Mouse (Mus musculus): ENCODE results near the gene Tbc1d10a. TPM values are rescaled to one million over a fixed set of nuclear protein-coding genes. Genes with fewer than 3 reads are reported as not detected.

The Tbc1d10a gene
- polyA plus RNA-seq, 1 experiment from 2014 or later, result 33.4 TPM

DNA sequence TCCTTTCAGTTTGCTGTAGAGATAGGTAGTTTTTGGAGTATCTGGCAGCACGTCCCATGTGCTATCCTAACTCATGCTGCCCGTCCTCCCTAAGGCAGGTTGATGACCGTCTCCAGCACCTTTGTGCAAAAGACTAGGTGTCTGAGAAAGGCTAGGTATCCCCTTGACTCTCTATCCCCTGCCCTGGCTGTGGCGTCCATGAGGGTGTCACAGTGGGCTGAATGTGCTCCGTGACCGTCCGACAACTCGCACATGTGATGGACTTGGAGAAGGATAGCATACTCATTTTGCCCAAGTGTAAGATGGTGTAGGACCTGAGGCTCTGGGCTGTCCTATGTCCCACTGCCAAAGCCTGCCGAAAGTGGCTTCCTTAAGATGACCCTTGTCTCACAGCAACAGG is 21.1 kb downstream of the Tbc1d10a start:
- H3K36me3 ChIP-seq (ENCODE audit: control insufficient read depth, insufficient read depth), result peaks cover under 1% of the 10 kb centered on the region; the same call in 1 of the 2 replicates
- ATAC-seq, result no peak

DNA sequence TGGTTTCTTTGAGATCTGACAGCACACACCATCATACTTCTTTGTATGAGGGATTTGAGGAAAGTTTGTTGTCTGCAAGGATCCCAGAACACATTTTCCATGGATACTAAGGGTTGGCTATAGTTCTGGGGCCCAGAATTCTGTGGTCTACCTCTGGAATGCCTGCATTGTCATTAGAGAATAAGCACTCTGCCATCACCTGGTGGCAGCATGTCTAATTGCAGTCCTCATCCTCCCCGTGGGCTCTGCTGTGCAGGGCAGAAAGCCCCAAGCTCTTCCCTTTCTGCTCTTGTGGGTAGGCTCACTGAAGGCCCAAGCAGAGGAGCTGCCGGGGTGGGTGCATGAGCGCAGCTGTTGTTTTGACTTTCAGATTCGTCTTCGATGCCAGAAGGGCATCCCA is 23.0 kb downstream of the Tbc1d10a start:
- H3K36me3 ChIP-seq (ENCODE audit: control insufficient read depth, insufficient read depth), result peaks cover 4% of the 10 kb centered on the region
- no peak for ATAC-seq
- H3K27me3 ChIP-seq (replicated peaks; ENCODE audit: control insufficient read depth, insufficient read depth, low read length), result no peaks in the 10 kb centered on the region
- H3K4me3 ChIP-seq (replicated peaks; ENCODE audit: low read length), result no peak overlapping the region
- no peak overlapping the region for H3K9ac ChIP-seq (replicated peaks; ENCODE audit: low read depth, low read length)
- no peak overlapping the region for H3K4me2 ChIP-seq (ENCODE audit: low read length)
- 77% methylated on average over 5 of the region's 5 CpGs for WGBS
- H3K4me1 ChIP-seq (replicated peaks; ENCODE audit: control insufficient read depth, insufficient read depth, low read length), result no peaks in the 10 kb centered on the region
- no peaks in the 10 kb centered on the region for H3K9me3 ChIP-seq (ENCODE audit: control insufficient read depth, low read length)
- H3K27ac ChIP-seq (ENCODE audit: low read length), result no peak overlapping the region

More for the DNA sequence above, 21.1 kb downstream of the Tbc1d10a start:
- Histone ChIP-seq H3K4me1 (replicated peaks; ENCODE audit: control insufficient read depth, insufficient read depth, low read length) (no peaks in the 10 kb centered on the region), H3K4me2 (ENCODE audit: low read length) (no peak overlapping the region), H3K9me3 (ENCODE audit: control insufficient read depth, low read length) (no peaks in the 10 kb centered on the region), H3K4me3 (replicated peaks; ENCODE audit: low read length) (no peak overlapping the region), H3K27ac (ENCODE audit: low read length) (no peak overlapping the region), H3K27me3 (replicated peaks; ENCODE audit: control insufficient read depth, insufficient read depth, low read length) (no peaks in the 10 kb centered on the region), H3K9ac (replicated peaks; ENCODE audit: low read depth, low read length) (no peak overlapping the region)
- 96% methylated on average over 9 of the region's 9 CpGs for WGBS

DNA sequence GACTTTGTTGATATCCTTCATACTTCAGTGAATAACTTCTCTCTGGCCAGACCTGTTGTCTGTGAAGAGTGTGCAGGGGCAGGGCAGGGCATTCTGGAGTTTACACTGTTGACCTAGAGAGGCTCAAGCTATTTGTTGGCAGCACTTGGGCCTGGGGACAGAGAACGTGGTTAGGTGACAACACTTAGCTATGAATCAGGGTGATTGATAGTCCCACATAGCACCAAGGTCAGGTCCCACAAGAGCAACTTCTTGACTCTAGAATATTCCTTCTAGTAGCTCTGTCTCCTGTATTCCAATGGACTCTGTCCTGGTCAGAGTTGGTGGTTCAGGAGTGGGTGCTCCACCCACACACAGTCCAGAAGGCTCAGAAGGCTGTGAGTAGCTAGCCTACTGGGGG is 24.2 kb downstream of the Tbc1d10a start:
- Histone ChIP-seq H3K4me1 (replicated peaks; ENCODE audit: control insufficient read depth, insufficient read depth, low read length) (no peaks in the 10 kb centered on the region), H3K9ac (replicated peaks; ENCODE audit: low read depth, low read length) (no peak overlapping the region), H3K9me3 (ENCODE audit: control insufficient read depth, low read length) (no peaks in the 10 kb centered on the region), H3K4me3 (replicated peaks; ENCODE audit: low read length) (no peak overlapping the region), H3K27me3 (replicated peaks; ENCODE audit: control insufficient read depth, insufficient read depth, low read length) (no peaks in the 10 kb centered on the region), H3K27ac (ENCODE audit: low read length) (no peak overlapping the region), H3K4me2 (ENCODE audit: low read length) (no peak overlapping the region), H3K36me3 (ENCODE audit: control insufficient read depth, insufficient read depth) (peaks cover 8% of the 10 kb centered on the region)
- no peak for ATAC-seq
- WGBS, result 91% methylated on average over 1 of the region's 1 CpGs

DNA sequence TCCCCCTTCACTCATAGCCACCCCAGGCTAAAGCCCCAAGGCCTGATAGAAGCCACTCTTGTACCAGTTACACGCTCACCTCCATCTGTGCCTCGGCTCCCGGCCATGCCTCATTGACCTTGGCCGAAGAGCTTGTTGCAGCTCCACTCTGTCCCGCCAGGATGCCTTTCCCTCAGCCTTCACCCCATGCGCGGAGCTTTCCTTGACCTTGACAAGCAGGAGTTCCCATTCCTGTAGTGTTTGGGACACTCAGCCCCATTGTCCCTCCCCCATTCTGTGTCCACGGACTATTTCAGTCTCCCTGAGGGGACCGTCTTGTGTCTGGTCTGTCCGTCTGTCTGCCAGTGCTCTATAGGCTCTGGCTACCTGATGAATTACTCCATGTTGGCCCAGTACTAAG is 26.5 kb downstream of the Tbc1d10a start:
- H3K36me3 ChIP-seq (ENCODE audit: control insufficient read depth, insufficient read depth), result peaks cover 8% of the 10 kb centered on the region
- no peak overlapping the region for H3K9ac ChIP-seq (replicated peaks; ENCODE audit: low read depth, low read length)
- H3K4me1 ChIP-seq (replicated peaks; ENCODE audit: control insufficient read depth, insufficient read depth, low read length), result peaks cover 5% of the 10 kb centered on the region
- peaks cover 7% of the 10 kb centered on the region; the same call in 1 of the 2 replicates for H3K27me3 ChIP-seq (replicated peaks; ENCODE audit: control insufficient read depth, insufficient read depth, low read length)
- no peak overlapping the region for H3K27ac ChIP-seq (ENCODE audit: low read length)
- H3K4me3 ChIP-seq (replicated peaks; ENCODE audit: low read length), result no peak overlapping the region
- WGBS, result 94% methylated on average over 10 of the region's 10 CpGs
- no peak overlapping the region for H3K4me2 ChIP-seq (ENCODE audit: low read length)
- no peak for ATAC-seq
- peaks cover 6% of the 10 kb centered on the region for H3K9me3 ChIP-seq (ENCODE audit: control insufficient read depth, low read length)

DNA sequence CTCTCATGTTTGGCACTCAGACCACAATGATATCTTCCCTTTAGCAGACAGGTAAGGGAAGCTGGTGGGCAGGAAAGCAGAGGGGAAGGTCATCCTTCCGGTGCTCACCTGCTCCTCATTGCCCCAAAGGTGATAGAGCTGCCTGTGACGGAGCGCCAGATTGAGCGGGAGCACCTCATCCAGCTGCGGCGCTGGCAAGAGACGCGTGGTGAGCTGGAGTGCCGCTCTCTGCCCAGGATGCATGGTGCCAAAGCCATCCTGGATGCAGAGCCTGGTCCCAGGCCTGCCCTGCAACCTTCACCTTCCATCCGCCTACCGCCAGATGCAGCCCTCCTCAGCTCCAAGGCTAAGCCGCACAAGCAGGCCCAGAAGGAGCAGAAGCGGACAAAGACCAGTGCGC is 28.0 kb downstream of the Tbc1d10a start:
- no peak for ATAC-seq
- Histone ChIP-seq H3K4me2 (ENCODE audit: low read length) (no peak overlapping the region), H3K4me1 (replicated peaks; ENCODE audit: control insufficient read depth, insufficient read depth, low read length) (peaks cover 8% of the 10 kb centered on the region), H3K27ac (ENCODE audit: low read length) (no peak overlapping the region), H3K9ac (replicated peaks; ENCODE audit: low read depth, low read length) (no peak overlapping the region), H3K4me3 (replicated peaks; ENCODE audit: low read length) (no peak overlapping the region), H3K9me3 (ENCODE audit: control insufficient read depth, low read length) (peaks cover 6% of the 10 kb centered on the region), H3K27me3 (replicated peaks; ENCODE audit: control insufficient read depth, insufficient read depth, low read length) (peaks cover 10% of the 10 kb centered on the region), H3K36me3 (ENCODE audit: control insufficient read depth, insufficient read depth) (peaks cover 8% of the 10 kb centered on the region)
- WGBS, result 93% methylated on average over 14 of the region's 14 CpGs

DNA sequence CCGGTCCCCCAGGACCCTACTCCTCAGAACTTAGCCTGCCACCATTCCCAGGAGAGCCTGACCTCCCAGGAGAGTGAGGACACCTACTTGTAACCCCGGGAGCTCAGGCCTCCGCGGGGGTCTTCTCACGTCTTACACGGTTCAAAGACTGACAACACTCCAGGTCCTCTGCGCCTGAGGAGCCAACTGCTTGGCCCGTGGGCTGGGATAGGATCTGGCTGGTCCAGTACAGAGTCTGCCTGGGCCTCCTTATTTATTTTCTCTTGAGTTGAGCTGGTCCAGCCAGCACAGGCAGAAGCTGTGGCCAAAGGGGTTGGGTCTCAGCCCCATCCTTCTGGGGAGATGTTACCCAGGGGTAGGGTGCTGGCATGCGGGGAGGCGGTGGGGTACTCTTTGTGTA is 28.5 kb downstream of the Tbc1d10a start:
- Histone ChIP-seq H3K27ac (ENCODE audit: low read length) (no peak overlapping the region), H3K4me2 (ENCODE audit: low read length) (no peak overlapping the region), H3K9me3 (ENCODE audit: control insufficient read depth, low read length) (peaks cover 6% of the 10 kb centered on the region), H3K9ac (replicated peaks; ENCODE audit: low read depth, low read length) (no peak overlapping the region), H3K36me3 (ENCODE audit: control insufficient read depth, insufficient read depth) (peaks cover 8% of the 10 kb centered on the region), H3K4me1 (replicated peaks; ENCODE audit: control insufficient read depth, insufficient read depth, low read length) (peaks cover 8% of the 10 kb centered on the region), H3K27me3 (replicated peaks; ENCODE audit: control insufficient read depth, insufficient read depth, low read length) (peaks cover 10% of the 10 kb centered on the region), H3K4me3 (replicated peaks; ENCODE audit: low read length) (no peak overlapping the region)
- WGBS, result 91% methylated on average over 10 of the region's 10 CpGs
- ATAC-seq, result no peak

DNA sequence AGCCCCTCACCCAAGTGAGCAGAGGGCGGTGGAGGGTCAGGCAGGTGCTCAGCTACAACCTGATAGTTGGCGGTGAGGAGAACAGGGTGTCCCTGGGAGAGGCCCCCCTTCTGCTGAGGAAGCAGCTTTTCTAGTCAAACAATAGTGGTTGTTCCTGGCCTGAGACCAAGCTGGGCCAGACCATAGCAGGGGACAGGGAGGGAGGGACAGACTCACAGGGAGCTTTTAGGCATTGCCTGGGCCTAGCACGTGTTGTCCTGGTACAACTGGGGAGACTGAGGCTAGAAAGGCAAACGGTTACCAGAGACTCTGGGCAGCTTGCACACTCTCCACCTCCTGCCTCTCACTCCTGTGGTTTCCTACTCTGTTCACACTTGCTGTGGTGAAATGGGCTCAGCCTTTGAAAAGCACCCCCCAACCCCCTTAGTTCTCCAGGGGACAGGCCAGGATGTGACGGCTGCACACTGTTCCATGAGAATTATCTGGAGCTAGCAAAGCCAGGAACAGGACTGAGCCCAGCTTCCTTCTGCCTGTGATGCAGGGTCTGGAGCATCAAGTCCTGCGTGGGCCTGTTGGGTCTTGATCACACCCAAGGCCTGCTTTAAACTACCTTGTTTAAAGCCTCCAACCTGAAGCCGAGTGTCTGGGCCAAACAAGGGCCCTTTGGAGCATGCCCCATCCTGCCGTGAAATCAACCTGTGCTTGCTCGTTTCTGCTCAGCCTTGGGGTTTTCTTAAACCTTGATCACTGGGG is 29.8 kb downstream of the Tbc1d10a start:
- Histone ChIP-seq H3K4me1 (replicated peaks; ENCODE audit: control insufficient read depth, insufficient read depth, low read length) (peaks cover 8% of the 10 kb centered on the region), H3K27me3 (replicated peaks; ENCODE audit: control insufficient read depth, insufficient read depth, low read length) (peaks cover 14% of the 10 kb centered on the region), H3K36me3 (ENCODE audit: control insufficient read depth, insufficient read depth) (peaks cover 8% of the 10 kb centered on the region), H3K27ac (ENCODE audit: low read length) (no peak overlapping the region), H3K9me3 (ENCODE audit: control insufficient read depth, low read length) (peaks cover 6% of the 10 kb centered on the region), H3K4me3 (replicated peaks; ENCODE audit: low read length) (no peak overlapping the region), H3K9ac (replicated peaks; ENCODE audit: low read depth, low read length) (no peak overlapping the region), H3K4me2 (ENCODE audit: low read length) (no peak overlapping the region)
- ATAC-seq, result no peak
- 73% methylated on average over 9 of the region's 9 CpGs for WGBS

DNA sequence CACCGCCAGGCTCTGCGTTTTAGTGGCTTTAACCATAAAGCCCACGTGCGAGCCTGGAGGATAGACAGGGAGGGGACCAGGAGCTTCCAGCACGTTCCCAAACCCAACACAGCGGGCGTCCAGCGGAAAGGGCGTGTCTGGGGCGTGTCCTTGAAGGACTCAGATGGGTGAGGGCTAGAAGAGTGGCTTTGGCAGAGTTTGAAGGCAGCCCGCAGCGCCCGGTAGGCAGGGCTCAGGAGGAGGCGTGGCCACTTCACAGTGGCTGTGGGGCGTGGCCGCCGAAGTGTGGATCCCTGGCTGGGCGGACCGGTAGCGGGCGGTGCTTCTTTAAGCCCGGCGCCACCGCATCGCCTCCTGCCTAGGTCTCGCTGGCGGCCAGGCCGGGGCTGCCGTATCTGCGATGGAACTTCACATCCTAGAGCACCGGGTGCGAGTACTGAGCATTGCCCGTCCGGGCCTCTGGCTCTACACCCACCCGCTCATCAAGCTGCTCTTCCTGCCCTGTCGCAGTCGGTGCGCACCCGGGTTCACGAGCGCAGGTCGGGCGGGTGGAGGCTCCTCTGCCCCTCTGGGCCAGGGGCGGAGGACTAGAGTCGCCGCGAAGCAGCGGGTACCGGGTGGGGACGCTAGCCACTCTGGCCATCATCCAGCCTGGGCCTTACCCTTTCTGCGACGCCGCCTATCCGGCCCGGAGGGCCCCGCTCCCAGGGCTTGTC is 31.5 kb downstream of the Tbc1d10a start, which contains the start of gene Castor1:
Gene Castor1 (plus strand): TSS at position 312 of the 716 bp plus-strand sequence.
- Histone ChIP-seq H3K4me3 (replicated peaks; ENCODE audit: low read length) (peak within 1 kb of the TSS; percentile 46), H3K27ac (ENCODE audit: low read length) (no peak within 1 kb of the TSS), H3K4me1 (replicated peaks; ENCODE audit: control insufficient read depth, insufficient read depth, low read length) (peaks cover 8% of the 10 kb centered on the region), H3K4me2 (ENCODE audit: low read length) (peak within 1 kb of the TSS; percentile 79), H3K36me3 (ENCODE audit: control insufficient read depth, insufficient read depth) (peaks cover 4% of the 10 kb centered on the region), H3K9me3 (ENCODE audit: control insufficient read depth, low read length) (peaks cover 6% of the 10 kb centered on the region), H3K27me3 (replicated peaks; ENCODE audit: control insufficient read depth, insufficient read depth, low read length) (peaks cover 14% of the 10 kb centered on the region), H3K9ac (replicated peaks; ENCODE audit: low read depth, low read length) (peak within 1 kb of the TSS; percentile 57)
- peak; percentile 70 for ATAC-seq
- 2% methylated on average over 56 of the region's 56 CpGs for WGBS

DNA sequence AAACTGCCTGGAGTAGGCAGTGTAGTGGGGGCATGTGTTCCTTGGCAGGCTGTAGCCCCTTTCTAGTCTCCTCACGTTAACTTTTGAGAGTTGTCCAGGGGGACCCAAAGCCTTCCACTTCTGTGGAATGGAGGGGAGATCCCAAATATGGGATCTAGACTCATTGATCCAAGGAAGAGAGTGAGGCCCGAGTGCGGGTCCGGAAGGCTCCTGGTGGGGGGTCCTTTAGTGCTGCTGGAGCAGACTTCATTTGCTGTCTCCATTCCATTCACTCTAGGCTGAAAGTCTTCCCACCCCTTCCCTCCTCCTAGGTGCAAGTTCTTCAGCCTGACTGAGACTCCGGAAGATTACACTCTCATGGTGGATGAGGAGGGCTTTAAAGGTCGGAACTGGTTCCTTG is 32.0 kb downstream of the Tbc1d10a start:
- Histone ChIP-seq H3K36me3 (ENCODE audit: control insufficient read depth, insufficient read depth) (peaks cover 4% of the 10 kb centered on the region; the same call in 1 of the 2 replicates), H3K9ac (replicated peaks; ENCODE audit: low read depth, low read length) (peak overlapping the region; percentile 57), H3K27ac (ENCODE audit: low read length) (no peak overlapping the region), H3K9me3 (ENCODE audit: control insufficient read depth, low read length) (peaks cover 6% of the 10 kb centered on the region), H3K4me2 (ENCODE audit: low read length) (peak overlapping the region; percentile 79), H3K27me3 (replicated peaks; ENCODE audit: control insufficient read depth, insufficient read depth, low read length) (peaks cover 14% of the 10 kb centered on the region), H3K4me1 (replicated peaks; ENCODE audit: control insufficient read depth, insufficient read depth, low read length) (peaks cover 8% of the 10 kb centered on the region), H3K4me3 (replicated peaks; ENCODE audit: low read length) (peak overlapping the region; percentile 46)
- no peak for ATAC-seq
- WGBS, result 4% methylated on average over 6 of the region's 6 CpGs

Data from forebrain, embryonic 16.5 days (tissue).